Mouse (Mus musculus): Measurements from ENCODE around the gene Prrx1. TPM values are rescaled to one million over a fixed set of nuclear protein-coding genes. Genes with fewer than 3 reads are reported as not detected.

The Prrx1 gene
- total RNA-seq, 1 experiment: 1.1 TPM

GRCm38 (mm10) chr1:163337821-163338220 is 24.3 kb upstream of the Prrx1 start:
- H3K27ac ChIP-seq (ENCODE audit: insufficient read depth, low read depth, low read length, poor library complexity, severe bottlenecking): no peak overlapping the region
- H3K9ac ChIP-seq (ENCODE audit: insufficient read depth, low read depth, low read length, poor library complexity, severe bottlenecking): no peak overlapping the region
- H3K4me1 ChIP-seq (ENCODE audit: control insufficient read depth in 2 of 2, insufficient read depth in 2 of 2, low read length in 2 of 2, poor library complexity in 1 of 2): no peaks in the 10 kb centered on the region
- no peak for DNase-seq (ENCODE audit: low read depth, low spot score)
- TF ChIP-seq ZNF384 (IDR thresholded peaks at IDR 0.05; ENCODE audit: low read depth, low read length): no peak
- TF ChIP-seq HCFC1 (IDR thresholded peaks at IDR 0.05; ENCODE audit: borderline replicate concordance, insufficient read depth, low read length): no peak
- no peak for TF ChIP-seq CHD2 (IDR thresholded peaks at IDR 0.05; ENCODE audit: low read depth, low read length)
- no peak for TF ChIP-seq MAFK (IDR thresholded peaks at IDR 0.05; ENCODE audit: insufficient read depth, low read depth, low read length)
- TF ChIP-seq ZC3H11A (IDR thresholded peaks at IDR 0.05; ENCODE audit: borderline replicate concordance, low read depth, low read length): no peak
- no peaks in the 10 kb centered on the region for H3K36me3 ChIP-seq (ENCODE audit: control insufficient read depth, insufficient read depth, low read length, poor library complexity, severe bottlenecking)
- no peak overlapping the region for H3K4me3 ChIP-seq (ENCODE audit: insufficient read depth in 1 of 2, low read depth in 1 of 2, low read length in 2 of 2, poor library complexity in 1 of 2, severe bottlenecking in 1 of 2)
- no peaks in the 10 kb centered on the region for H3K9me3 ChIP-seq (ENCODE audit: control insufficient read depth, insufficient read depth, low read depth, low read length)
- in situ Hi-C loops (cut with MboI; ENCODE audit: low sequenced_read_pairs in 2 of 2, unreplicated experiment in 2 of 2): no loop called here

GRCm38 (mm10) chr1:163327279-163327678 is 13.8 kb upstream of the Prrx1 start:
- no peaks in the 10 kb centered on the region for H3K36me3 ChIP-seq (ENCODE audit: control insufficient read depth, insufficient read depth, low read length, poor library complexity, severe bottlenecking)
- in situ Hi-C loops (cut with MboI; ENCODE audit: low sequenced_read_pairs in 2 of 2, unreplicated experiment in 2 of 2): no loop called here
- H3K27ac ChIP-seq (ENCODE audit: insufficient read depth, low read depth, low read length, poor library complexity, severe bottlenecking): no peak overlapping the region
- TF ChIP-seq ZNF384 (IDR thresholded peaks at IDR 0.05; ENCODE audit: low read depth, low read length): no peak
- no peak for TF ChIP-seq CHD2 (IDR thresholded peaks at IDR 0.05; ENCODE audit: low read depth, low read length)
- no peak for TF ChIP-seq MAFK (IDR thresholded peaks at IDR 0.05; ENCODE audit: insufficient read depth, low read depth, low read length)
- no peak for TF ChIP-seq HCFC1 (IDR thresholded peaks at IDR 0.05; ENCODE audit: borderline replicate concordance, insufficient read depth, low read length)
- TF ChIP-seq ZC3H11A (IDR thresholded peaks at IDR 0.05; ENCODE audit: borderline replicate concordance, low read depth, low read length): no peak
- no peak overlapping the region for H3K9ac ChIP-seq (ENCODE audit: insufficient read depth, low read depth, low read length, poor library complexity, severe bottlenecking)
- DNase-seq (ENCODE audit: low read depth, low spot score): no peak
- no peak overlapping the region for H3K4me3 ChIP-seq (ENCODE audit: insufficient read depth in 1 of 2, low read depth in 1 of 2, low read length in 2 of 2, poor library complexity in 1 of 2, severe bottlenecking in 1 of 2)
- H3K9me3 ChIP-seq (ENCODE audit: control insufficient read depth, insufficient read depth, low read depth, low read length): no peaks in the 10 kb centered on the region
- no peaks in the 10 kb centered on the region for H3K4me1 ChIP-seq (ENCODE audit: control insufficient read depth in 2 of 2, insufficient read depth in 2 of 2, low read length in 2 of 2, poor library complexity in 1 of 2)

- no peaks in the 10 kb centered on the region for H3K36me3 ChIP-seq (ENCODE audit: control insufficient read depth, insufficient read depth, low read length, poor library complexity, severe bottlenecking)
- no peak for TF ChIP-seq CHD2 (IDR thresholded peaks at IDR 0.05; ENCODE audit: low read depth, low read length)
- TF ChIP-seq ZNF384 (IDR thresholded peaks at IDR 0.05; ENCODE audit: low read depth, low read length): no peak
- TF ChIP-seq ZC3H11A (IDR thresholded peaks at IDR 0.05; ENCODE audit: borderline replicate concordance, low read depth, low read length): no peak
- TF ChIP-seq MAFK (IDR thresholded peaks at IDR 0.05; ENCODE audit: insufficient read depth, low read depth, low read length): no peak
- TF ChIP-seq HCFC1 (IDR thresholded peaks at IDR 0.05; ENCODE audit: borderline replicate concordance, insufficient read depth, low read length): no peak
- in situ Hi-C loops (cut with MboI; ENCODE audit: low sequenced_read_pairs in 2 of 2, unreplicated experiment in 2 of 2): no loop called here
- no peak overlapping the region for H3K27ac ChIP-seq (ENCODE audit: insufficient read depth, low read depth, low read length, poor library complexity, severe bottlenecking)
- no peak overlapping the region for H3K9ac ChIP-seq (ENCODE audit: insufficient read depth, low read depth, low read length, poor library complexity, severe bottlenecking)
- no peaks in the 10 kb centered on the region for H3K9me3 ChIP-seq (ENCODE audit: control insufficient read depth, insufficient read depth, low read depth, low read length)
- DNase-seq (ENCODE audit: low read depth, low spot score): no peak
- no peaks in the 10 kb centered on the region for H3K4me1 ChIP-seq (ENCODE audit: control insufficient read depth in 2 of 2, insufficient read depth in 2 of 2, low read length in 2 of 2, poor library complexity in 1 of 2)
- H3K4me3 ChIP-seq (ENCODE audit: insufficient read depth in 1 of 2, low read depth in 1 of 2, low read length in 2 of 2, poor library complexity in 1 of 2, severe bottlenecking in 1 of 2): no peak overlapping the region
These were observed 6.4 kb upstream of the Prrx1 start for GRCm38 (mm10) chr1:163319669-163320571.

- DNase-seq (ENCODE audit: low read depth, low spot score): no peak
- Histone ChIP-seq H3K4me1 (ENCODE audit: control insufficient read depth in 2 of 2, insufficient read depth in 2 of 2, low read length in 2 of 2, poor library complexity in 1 of 2) (no peaks in the 10 kb centered on the region), H3K36me3 (ENCODE audit: control insufficient read depth, insufficient read depth, low read length, poor library complexity, severe bottlenecking) (no peaks in the 10 kb centered on the region), H3K9ac (ENCODE audit: insufficient read depth, low read depth, low read length, poor library complexity, severe bottlenecking) (no peak overlapping the region), H3K9me3 (ENCODE audit: control insufficient read depth, insufficient read depth, low read depth, low read length) (no peaks in the 10 kb centered on the region), H3K27ac (ENCODE audit: insufficient read depth, low read depth, low read length, poor library complexity, severe bottlenecking) (no peak overlapping the region), H3K4me3 (ENCODE audit: insufficient read depth in 1 of 2, low read depth in 1 of 2, low read length in 2 of 2, poor library complexity in 1 of 2, severe bottlenecking in 1 of 2) (no peak overlapping the region)
- in situ Hi-C loops (cut with MboI; ENCODE audit: low sequenced_read_pairs in 2 of 2, unreplicated experiment in 2 of 2): no loop called here
- TF ChIP-seq HCFC1 (IDR thresholded peaks at IDR 0.05; ENCODE audit: borderline replicate concordance, insufficient read depth, low read length) (no peak), ZNF384 (IDR thresholded peaks at IDR 0.05; ENCODE audit: low read depth, low read length) (no peak), MAFK (IDR thresholded peaks at IDR 0.05; ENCODE audit: insufficient read depth, low read depth, low read length) (no peak), CHD2 (IDR thresholded peaks at IDR 0.05; ENCODE audit: low read depth, low read length) (no peak), ZC3H11A (IDR thresholded peaks at IDR 0.05; ENCODE audit: borderline replicate concordance, low read depth, low read length) (no peak)
These were observed 3.4 kb upstream of the Prrx1 start for GRCm38 (mm10) chr1:163316920-163317319.

All from ES-E14 (cell line).